12 mouse cellular contexts compared by ENCODE assay signal in genomic region chr10:60933891-60934290, GRCm38 (mm10).
A peak's percentile ranks its signal among the peaks of the same experiment; 100 is the strongest.
DNase-seq lines count a peak whose midpoint lies in the region; ATAC-seq and TF ChIP-seq lines count a peak whose summit lies in the region.
"Had no signal": no experiment of that assay in that cellular context is flagged by ENCODE, and none has a peak within 500 bp of the region (broad histone marks: within the 10 kb centered on the region; RNA-seq: fewer than 3 reads in every experiment).

No protein-coding gene starts in this region.

- H3K4me1 ChIP-seq in liver, adult 2 months (ENCODE audit: control insufficient read depth, insufficient read depth, low read length), result no peaks in the 10 kb centered on the region
- H3K4me1 ChIP-seq in liver, embryonic 12.5 days, result peaks cover 23% of the 10 kb centered on the region
- peaks cover 46% of the 10 kb centered on the region for H3K4me1 ChIP-seq in olfactory bulb, adult 2 months (ENCODE audit: control insufficient read depth, insufficient read depth, low read length)
- H3K4me1 ChIP-seq in cerebellum, adult 2 months (ENCODE audit: control insufficient read depth, insufficient read depth, low read length), result no peaks in the 10 kb centered on the region

- 0 out of 2 replicates have a peak overlapping the region, but pooled peaks have one; percentile 6 for H3K9ac ChIP-seq in liver, adult 2 months (ENCODE audit: low read depth, low read length)
- no peak overlapping the region for H3K9ac ChIP-seq in liver, embryonic 12.5 days
- H3K9ac ChIP-seq: midbrain, embryonic 13.5 days; stomach, embryonic 15.5 days had no signal

- H3K4me2 ChIP-seq in liver, embryonic 12.5 days, result peak overlapping the region; percentile 19; the same call in 1 of the 2 replicates
- H3K4me2 ChIP-seq: midbrain, embryonic 13.5 days; stomach, embryonic 15.5 days had no signal

- H3K36me3 ChIP-seq in liver, adult 2 months (ENCODE audit: control insufficient read depth, insufficient read depth, low read length), result no peaks in the 10 kb centered on the region
- no peaks in the 10 kb centered on the region for H3K36me3 ChIP-seq in liver, embryonic 12.5 days
- H3K36me3 ChIP-seq: midbrain, embryonic 13.5 days; stomach, embryonic 15.5 days had no signal

- no peaks in the 10 kb centered on the region for H3K79me2 ChIP-seq in liver, adult 2 months (ENCODE audit: control insufficient read depth, insufficient read depth, low read length)

- no peaks in the 10 kb centered on the region for H3K9me3 ChIP-seq in liver, embryonic 12.5 days (replicated peaks)
- H3K9me3 ChIP-seq: midbrain, embryonic 13.5 days; stomach, embryonic 15.5 days had no signal

- ATAC-seq in liver, embryonic 12.5 days, result no peak
- ATAC-seq in cerebellum, adult (ENCODE audit: insufficient number of reproducible peaks, low FRiP score, low TSS enrichment), result no peak
- ATAC-seq: CD4-positive, CD25-positive, alpha-beta regulatory T cell, adult 4 months; midbrain, embryonic 13.5 days had no signal

- H3K27me3 ChIP-seq in liver, adult 2 months (ENCODE audit: control insufficient read depth, insufficient read depth, low read length), result no peaks in the 10 kb centered on the region
- H3K27me3 ChIP-seq in liver, embryonic 12.5 days (replicated peaks), result peaks cover 8% of the 10 kb centered on the region
- H3K27me3 ChIP-seq in cerebellum, adult 2 months (ENCODE audit: control insufficient read depth, insufficient read depth, low read length), result no peaks in the 10 kb centered on the region
- H3K27me3 ChIP-seq: stomach, embryonic 15.5 days had no signal

- peak; percentile 18 for DNase-seq in adrenal gland, postnatal 10 days
- no peak for DNase-seq in adrenal gland, postnatal 4 days (ENCODE audit: low spot score in 2 of 2)
- DNase-seq in liver, adult 2 months (ENCODE audit: extremely low read depth, low read depth, low spot score), result peak; percentile 17
- DNase-seq in liver, result no peak
- no peak for DNase-seq in cerebellum, adult 2 months
- DNase-seq: cerebellum, adult 9-11 months had no signal

- no peak for TF ChIP-seq POLR2A in liver, adult 2 months (IDR thresholded peaks at IDR 0.05; ENCODE audit: extremely low read depth, insufficient read depth, low read length)
- no peak for TF ChIP-seq POLR2A in olfactory bulb, adult 2 months (IDR thresholded peaks at IDR 0.05; ENCODE audit: insufficient read depth, low read depth, low read length)
- no peak for TF ChIP-seq POLR2A in cerebellum, adult 2 months (IDR thresholded peaks at IDR 0.05; ENCODE audit: borderline replicate concordance, insufficient read depth, low read length)

- no peak for TF ChIP-seq CTCF in liver, adult 2 months (IDR thresholded peaks at IDR 0.05; ENCODE audit: low read depth, low read length)
- no peak for TF ChIP-seq CTCF in olfactory bulb, adult 2 months (IDR thresholded peaks at IDR 0.05; ENCODE audit: insufficient read depth, low read depth, low read length)
- TF ChIP-seq CTCF in cerebellum, adult 2 months (IDR thresholded peaks at IDR 0.05; ENCODE audit: borderline replicate concordance, insufficient read depth, low read depth, low read length), result no peak

- no peak overlapping the region for H3K4me3 ChIP-seq in liver, adult 2 months (ENCODE audit: insufficient read depth, low read depth, low read length)
- H3K4me3 ChIP-seq in liver, embryonic 12.5 days, result no peak overlapping the region
- H3K4me3 ChIP-seq in olfactory bulb, adult 2 months (ENCODE audit: insufficient read depth, low read depth, low read length), result no peak overlapping the region
- H3K4me3 ChIP-seq in cerebellum, adult 2 months (replicated peaks; ENCODE audit: insufficient read depth, low read depth, low read length), result no peak overlapping the region
- H3K4me3 ChIP-seq: midbrain, embryonic 13.5 days; stomach, embryonic 15.5 days had no signal

- WGBS in liver, adult 2 months, result 46% methylated on average over 7 of the region's 7 CpGs
- WGBS in liver, embryonic 12.5 days (ENCODE audit: insufficient replicate concordance), result 10% methylated on average over 7 of the region's 7 CpGs
- 47% methylated on average over 7 of the region's 7 CpGs for WGBS in olfactory bulb, adult 2 months
- WGBS in cerebellum, adult 2 months, result 76% methylated on average over 7 of the region's 7 CpGs

- H3K27ac ChIP-seq in liver, adult 2 months (replicated peaks; ENCODE audit: insufficient read depth, low read depth, low read length), result peak overlapping the region; percentile 87
- H3K27ac ChIP-seq in liver, embryonic 12.5 days, result peak overlapping the region; percentile 66; the same call in 1 of the 2 replicates
- peak overlapping the region; percentile 53; the same call in 1 of the 2 replicates for H3K27ac ChIP-seq in olfactory bulb, adult 2 months (ENCODE audit: insufficient read depth, low read depth, low read length)
- no peak overlapping the region for H3K27ac ChIP-seq in cerebellum, adult 2 months (ENCODE audit: insufficient read depth, low read length)
- H3K27ac ChIP-seq: midbrain, embryonic 13.5 days; stomach, embryonic 15.5 days had no signal

Comparison
In these comparisons a context has a peak if more than half of its experiments do, and no peak if none do; other contexts are left out.
1. DNase-seq: peak in adrenal gland, postnatal 10 days (single experiment) and liver, adult 2 months (single experiment); none in adrenal gland, postnatal 4 days (0 of 2), liver (single experiment) and cerebellum, adult 2 months (0 of 2).